Mouse (Mus musculus) liver (tissue): Measurements from ENCODE around the gene Nphp4.

Source experiments
- DNase-seq: peaks from one replicate; pipeline ENCODE4 v3.0.0-alpha.2; 2020; ENCODE audit warnings: mixed read lengths

Gene Nphp4

GRCm38 (mm10) chr4:152568662-152569395 is 92.3 kb downstream of the Nphp4 start:
- DNase-seq = no peak

GRCm38 (mm10) chr4:152574266-152574665 is 97.8 kb downstream of the Nphp4 start:
- no peak for DNase-seq

GRCm38 (mm10) chr4:152576826-152577225 is 100.3 kb downstream of the Nphp4 start:
- no peak for DNase-seq

- no peak for DNase-seq
Measured at GRCm38 (mm10) chr4:152579956-152580355, 103.5 kb downstream of the Nphp4 start.

- DNase-seq = no peak
Measured at GRCm38 (mm10) chr4:152582206-152582605, 105.7 kb downstream of the Nphp4 start.

GRCm38 (mm10) chr4:152583616-152584015 is 107.1 kb downstream of the Nphp4 start:
- DNase-seq = no peak

GRCm38 (mm10) chr4:152585526-152585925 is 109.0 kb downstream of the Nphp4 start:
- DNase-seq = no peak

GRCm38 (mm10) chr4:152586175-152586574 is 109.7 kb downstream of the Nphp4 start:
- DNase-seq = no peak

GRCm38 (mm10) chr4:152604285-152604684 is 127.8 kb downstream of the Nphp4 start:
- DNase-seq = no peak

GRCm38 (mm10) chr4:152609196-152609595 is 132.7 kb downstream of the Nphp4 start:
- DNase-seq = no peak

- no peak for DNase-seq
Measured at GRCm38 (mm10) chr4:152610026-152610425, 133.5 kb downstream of the Nphp4 start.
